Mouse (Mus musculus): ENCODE data around the gene Ttc28. TPM values are rescaled to one million over a fixed set of nuclear protein-coding genes. Genes with fewer than 3 reads are reported as not detected.

Gene Ttc28
- total RNA-seq, 2 experiments from 2014 or later = 15.4 to 20.2 TPM

DNA sequence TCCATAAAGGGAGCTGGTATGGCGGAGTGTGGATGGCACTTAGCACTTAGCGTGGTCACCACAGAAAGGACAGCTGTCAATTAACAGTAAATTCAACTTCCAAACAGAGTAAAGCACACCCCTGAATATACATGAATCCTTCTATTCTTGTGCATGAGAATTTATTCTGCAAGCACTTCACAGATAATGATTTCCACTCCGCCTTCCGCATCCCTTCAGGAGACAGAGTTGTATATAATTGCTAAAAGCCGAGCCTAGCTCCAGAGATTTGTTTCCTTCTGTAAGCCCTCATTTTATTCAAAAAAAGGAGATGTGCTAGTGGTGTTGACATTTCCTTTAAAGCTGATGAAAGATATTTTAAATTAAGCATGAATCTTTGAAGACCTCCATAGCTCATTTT lies 162.3 kb downstream of the Ttc28 start:
- no peak for DNase-seq (ENCODE audit: low spot score in 2 of 2)

DNA sequence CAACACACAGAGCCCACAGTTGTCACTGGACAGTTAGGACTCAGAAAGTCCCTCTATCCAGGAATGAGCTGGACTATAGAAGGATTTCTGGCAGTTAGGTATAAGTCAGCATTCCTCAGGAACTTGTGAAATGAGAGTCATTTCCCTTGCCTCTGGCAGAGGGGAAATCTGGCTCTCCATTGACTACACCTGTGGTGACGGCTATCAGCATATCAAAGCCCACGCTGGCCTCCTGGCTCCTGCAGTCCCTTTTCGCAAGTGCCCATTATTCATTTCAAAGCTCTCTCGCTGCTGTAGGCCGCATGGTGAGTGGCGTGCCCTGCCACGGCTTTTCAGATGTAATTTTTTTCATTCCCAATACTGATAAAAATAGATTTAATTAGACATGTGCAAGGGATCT lies 164.6 kb downstream of the Ttc28 start:
- no peak for DNase-seq (ENCODE audit: low spot score in 2 of 2)

DNA sequence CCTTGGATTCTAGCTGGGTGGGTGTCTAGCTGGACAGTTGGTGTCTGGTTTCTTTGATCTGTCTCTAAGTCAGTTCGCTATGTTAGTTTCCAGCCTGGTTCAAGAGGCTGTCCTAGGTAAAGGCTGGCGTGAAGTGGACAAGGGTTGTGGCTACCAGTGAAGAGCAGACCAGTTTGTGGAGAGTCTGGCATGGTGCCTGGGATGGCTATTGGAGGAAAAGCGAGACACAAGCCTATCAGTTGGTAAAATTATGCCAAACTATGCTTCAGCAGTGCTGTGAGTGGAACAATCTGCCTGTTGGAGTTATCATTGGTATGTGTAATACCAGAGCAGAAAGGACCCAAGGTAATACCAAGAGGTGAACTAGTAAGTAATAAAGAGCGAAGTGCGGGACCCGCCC lies 166.8 kb downstream of the Ttc28 start:
- no peak for DNase-seq (ENCODE audit: low spot score in 2 of 2)

DNA sequence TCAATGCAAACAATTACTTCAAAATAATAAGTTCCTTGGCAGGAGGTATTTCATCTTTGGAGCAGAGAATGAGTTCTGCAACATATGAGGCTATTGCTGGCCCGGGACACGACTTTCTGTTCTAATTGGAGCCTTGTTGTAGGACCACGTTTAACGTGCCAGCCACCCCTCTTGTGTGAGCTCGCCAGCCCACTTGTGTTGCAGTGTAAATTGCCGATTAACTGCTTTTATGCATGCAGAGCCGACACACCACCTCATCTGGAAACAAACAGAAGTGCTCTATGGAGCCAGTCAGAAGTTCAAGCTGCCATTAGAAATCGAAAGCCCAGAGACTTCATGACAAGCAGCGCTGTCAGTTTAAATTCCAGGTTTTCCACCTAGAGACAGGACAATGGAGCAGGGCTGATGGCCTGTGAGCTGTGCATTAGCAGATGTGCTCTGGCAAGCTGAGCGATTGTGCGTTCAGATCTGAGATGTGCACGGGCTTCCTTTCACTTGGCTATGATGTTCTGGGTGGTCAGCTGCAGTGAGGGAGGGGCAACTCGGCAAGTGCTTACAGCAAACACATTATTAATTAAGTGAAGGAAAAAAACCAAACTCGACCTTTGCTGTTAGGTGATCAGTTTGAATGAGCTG lies 167.4 kb downstream of the Ttc28 start:
- DNase-seq (ENCODE audit: low spot score in 2 of 2) = no peak

DNA sequence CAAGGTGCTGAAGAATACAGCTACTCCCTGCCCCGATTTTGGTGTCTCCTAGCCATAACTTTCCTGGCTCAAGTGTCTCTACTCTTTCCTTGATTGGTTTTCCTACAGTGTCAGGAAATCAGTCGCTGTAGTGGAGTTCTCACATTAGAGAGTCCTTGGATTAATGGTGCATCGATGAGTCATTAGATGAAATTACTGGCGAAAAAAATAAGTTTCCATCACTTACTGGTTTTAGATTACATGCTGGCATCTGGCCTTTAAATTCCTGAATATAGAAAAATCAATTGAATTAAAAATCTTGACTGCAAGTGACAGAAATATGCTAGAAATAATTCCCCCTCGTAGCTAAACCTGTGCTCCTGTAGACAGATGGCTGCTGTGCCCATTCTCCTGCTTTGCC lies 168.4 kb downstream of the Ttc28 start:
- no peak for DNase-seq (ENCODE audit: low spot score in 2 of 2)

DNA sequence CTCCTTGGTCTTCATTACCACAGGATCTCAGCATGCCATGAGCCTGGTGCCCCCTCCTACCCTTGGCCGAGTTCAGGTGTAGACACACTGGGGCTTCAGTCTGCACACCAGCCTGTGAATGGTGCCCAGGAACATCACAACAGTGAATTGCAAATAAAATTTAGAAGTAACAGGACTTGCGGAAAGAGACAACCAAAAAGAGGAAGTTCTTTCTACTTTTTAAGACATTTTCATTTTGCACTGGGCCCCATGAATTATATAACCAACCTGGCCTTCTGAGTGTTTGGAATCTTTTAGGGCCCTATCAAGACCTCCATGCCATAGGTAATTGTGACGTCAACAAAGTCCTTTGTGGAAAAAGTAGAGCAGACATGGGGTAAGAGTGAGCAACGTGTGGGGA lies 170.0 kb downstream of the Ttc28 start:
- DNase-seq (ENCODE audit: low spot score in 2 of 2) = no peak

DNA sequence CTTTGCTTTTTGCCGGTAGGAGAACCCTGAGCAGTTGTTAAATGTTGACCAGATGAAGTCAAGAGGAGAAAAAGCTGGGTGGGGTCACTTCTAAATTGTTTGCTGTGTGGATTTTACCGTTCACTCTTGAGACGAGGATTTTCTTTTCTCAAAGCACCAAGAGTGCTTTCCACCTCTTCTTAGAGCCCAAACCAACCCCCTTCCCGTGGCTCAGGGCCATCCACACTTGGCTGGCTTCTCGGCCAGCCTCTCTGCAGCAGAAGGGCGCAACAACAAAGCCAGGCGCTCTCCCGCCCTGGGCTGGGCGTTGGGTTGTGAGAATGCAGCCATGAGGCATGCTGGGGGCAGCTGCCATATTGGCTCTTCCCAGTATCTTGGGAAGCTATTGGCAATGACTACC lies 170.5 kb downstream of the Ttc28 start:
- no peak for DNase-seq (ENCODE audit: low spot score in 2 of 2)

DNA sequence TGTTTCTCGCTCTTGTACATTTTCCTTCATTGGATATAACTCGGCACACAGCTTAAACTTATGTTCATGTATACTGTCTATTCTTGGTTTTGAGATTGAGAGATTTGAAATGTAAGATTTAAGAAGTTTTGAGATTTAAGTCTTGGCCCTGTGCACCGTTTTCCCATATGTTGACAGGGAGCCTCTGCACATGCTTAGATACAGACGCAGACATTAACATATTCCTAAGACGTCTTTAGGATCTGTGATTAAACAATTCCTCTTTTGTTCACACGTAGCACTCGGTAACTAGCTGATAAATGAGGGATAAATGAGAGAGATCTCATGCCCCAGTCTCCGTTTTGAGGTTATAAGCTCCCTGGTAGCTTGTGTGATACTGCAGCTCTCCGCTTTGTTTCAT lies 174.8 kb downstream of the Ttc28 start:
- DNase-seq (ENCODE audit: low spot score in 2 of 2) = no peak

DNA sequence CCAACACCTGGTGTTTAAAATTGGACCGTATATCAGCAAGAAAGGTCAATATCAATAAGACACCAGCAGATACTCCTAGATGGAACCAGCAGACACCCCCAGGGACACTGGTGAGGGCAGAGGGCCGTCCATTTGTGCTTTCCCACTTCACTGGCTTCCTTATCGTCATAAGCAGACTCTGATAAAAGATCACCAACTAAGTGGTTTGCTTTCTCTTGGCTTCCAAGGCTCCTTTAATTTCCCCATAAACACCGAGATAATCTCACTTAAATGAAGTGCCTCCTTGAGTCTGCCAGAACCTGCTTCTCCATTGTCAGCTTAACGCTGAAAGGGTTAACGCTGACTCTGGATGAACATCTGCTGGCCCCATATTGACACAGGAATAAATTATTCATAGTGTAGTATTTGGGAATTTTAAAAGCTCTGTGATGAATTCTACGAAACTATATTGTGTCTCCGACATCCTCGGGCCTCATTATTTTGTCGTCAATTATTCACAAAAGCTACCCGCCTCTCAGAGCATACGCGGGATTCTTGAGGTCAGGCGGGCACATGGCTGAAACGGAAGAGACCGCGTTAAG lies 175.3 kb downstream of the Ttc28 start:
- no peak for DNase-seq (ENCODE audit: low spot score in 2 of 2)

DNA sequence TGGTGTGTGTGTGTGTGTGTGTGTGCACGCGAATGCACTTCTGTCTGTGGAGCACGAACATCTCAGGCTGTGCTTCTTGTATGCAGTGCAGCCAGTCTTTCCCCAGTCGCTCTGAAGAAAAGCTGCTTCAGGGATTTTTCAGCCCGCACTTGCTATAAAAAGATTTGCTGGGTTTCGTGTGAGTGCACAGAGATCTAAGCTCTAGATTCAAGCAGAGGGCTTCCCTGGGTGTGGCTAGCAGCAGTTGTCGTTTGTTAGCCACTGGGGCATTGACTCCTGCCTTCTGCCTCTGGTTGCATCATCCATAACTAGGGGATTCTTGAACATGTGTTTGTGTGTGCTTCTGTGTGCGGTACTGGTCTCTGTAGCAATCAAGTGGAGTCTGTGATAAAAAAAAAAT lies 175.9 kb downstream of the Ttc28 start:
- DNase-seq (ENCODE audit: low spot score in 2 of 2) = no peak

DNA sequence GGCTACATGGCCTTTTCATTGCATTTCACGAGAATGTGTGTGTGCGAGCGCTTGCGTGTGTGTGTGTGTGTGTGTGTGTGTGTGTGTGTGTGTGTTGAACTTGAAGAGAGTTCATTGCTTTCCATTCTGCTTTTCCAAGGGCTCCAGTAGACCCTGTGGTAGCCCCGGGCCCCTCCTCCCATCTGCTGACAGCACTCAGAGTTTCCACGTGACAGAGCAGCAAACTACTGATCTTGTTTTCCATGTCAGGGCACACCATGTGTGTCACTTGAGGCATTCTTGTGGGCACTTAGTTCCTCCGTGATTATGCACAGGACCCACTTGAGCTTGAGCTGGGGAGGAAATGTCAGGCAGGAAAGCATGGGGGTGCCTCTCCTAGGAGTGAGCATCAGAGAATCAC lies 177.5 kb downstream of the Ttc28 start:
- DNase-seq (ENCODE audit: low spot score in 2 of 2) = no peak

DNA sequence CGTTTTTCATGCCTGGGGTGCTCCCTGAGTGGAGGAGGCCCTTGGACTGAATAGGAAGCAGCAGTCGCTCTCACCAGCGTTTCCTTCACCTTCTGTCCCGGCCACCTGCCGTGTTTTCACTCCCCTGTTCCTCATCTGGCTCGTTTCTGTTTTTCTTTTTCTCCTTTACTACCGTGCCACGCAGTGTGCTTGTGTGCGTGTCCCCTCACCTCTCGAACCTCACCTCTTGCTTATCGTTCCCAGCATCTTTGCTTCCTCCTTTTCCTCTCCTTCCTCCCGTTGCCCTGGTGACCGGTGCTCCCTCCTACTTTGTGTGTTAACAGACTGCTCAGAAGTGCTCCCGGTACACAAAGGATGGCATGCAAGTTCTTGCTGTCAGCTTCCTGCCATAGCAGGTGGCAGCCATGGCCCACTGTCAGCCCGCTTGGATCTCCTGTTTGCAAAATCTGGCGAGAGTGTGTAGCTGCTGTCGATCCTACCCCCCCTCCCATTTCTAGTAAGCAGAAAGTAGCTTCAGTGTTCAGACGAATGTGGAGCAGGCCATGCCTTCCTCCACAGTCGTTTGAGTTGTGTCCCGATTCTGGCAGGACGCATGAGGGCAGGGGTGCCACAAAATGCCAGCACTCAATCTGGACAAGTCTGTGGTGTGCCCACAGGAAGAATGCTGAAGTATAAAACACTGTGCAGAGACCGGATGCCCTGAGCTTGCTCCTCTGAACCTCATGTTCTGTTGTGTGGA lies 179.0 kb downstream of the Ttc28 start:
- DNase-seq (ENCODE audit: low spot score in 2 of 2) = no peak

DNA sequence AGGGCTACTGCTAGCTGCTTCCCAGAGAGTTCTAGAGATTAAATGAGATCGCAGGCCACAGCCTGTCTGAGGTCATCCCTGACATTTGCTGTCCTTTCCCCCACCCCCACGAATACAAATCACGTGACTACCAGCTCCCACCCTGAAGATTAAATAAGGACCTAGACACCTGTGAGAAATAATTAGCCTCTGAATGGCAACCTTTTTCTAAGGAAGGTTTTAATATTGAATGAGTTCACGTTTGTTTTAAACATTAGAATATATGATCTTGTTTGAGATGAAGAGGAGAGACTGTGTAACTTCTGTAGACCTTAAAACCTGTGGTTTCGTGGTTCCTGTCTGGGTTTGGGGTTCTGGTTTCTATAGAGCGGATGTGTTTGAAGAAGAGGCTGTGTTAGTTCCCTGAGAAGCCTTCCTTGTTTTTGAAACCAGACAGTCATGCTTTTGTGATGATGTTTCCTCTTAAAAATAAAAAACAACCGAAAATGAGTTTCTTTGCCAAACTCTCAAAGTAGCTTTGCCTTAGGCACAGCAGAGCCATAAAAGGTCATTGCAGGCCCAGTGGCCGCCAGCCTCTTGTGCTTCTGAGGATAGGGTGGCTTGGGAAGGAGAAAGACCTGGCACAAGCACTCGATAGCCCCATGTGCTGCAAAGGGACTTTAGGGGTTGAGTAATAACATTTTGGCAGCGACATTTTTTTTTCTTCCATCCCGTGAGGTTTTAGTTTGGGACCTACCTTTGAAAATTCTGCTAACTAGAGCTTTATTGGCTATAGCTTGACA lies 179.7 kb downstream of the Ttc28 start:
- DNase-seq (ENCODE audit: low spot score in 2 of 2) = no peak

DNA sequence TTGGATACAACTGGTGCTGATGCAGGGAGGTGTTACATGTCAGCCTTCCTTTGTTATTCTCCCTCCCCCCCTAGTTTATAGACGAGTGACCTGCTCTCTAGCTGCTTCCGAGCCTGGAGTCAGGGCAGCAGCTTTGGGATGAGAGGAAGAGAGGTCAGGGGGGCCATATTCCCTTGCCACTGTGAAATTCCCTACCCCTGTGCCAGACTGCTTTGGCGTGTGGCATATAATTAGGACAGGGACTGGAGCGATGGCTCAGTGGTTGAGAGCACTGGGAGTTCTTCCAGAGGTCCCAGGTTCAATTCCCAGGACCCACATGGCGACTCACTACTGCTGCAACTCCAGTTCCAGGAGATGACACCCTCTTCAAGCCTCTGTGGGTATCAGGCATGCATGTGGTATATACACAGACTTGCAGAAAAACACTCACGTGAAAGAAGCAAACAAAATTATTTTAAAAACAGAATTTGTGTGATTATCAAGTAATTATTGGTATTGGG lies 180.7 kb downstream of the Ttc28 start:
- no peak for DNase-seq (ENCODE audit: low spot score in 2 of 2)

DNA sequence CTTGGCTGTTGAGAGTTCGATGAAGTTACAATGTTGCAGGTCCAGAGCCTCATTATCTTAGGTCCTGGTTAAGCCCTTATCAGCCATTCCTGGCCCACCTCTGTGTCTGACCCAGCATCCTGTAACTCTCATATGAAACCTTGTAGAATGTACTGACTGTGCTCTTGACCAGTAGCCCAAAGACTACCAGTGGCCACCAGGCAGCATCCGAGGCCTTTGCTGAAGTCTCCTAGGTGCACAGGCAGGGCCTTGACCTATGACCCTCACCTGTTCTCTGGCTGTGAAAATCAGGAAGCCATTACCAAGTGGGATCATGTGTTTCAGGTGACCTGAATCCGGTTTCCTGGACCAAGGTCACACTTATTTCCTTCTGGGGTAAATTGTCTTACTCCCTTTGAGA lies 183.6 kb downstream of the Ttc28 start:
- DNase-seq (ENCODE audit: low spot score in 2 of 2) = no peak

DNA sequence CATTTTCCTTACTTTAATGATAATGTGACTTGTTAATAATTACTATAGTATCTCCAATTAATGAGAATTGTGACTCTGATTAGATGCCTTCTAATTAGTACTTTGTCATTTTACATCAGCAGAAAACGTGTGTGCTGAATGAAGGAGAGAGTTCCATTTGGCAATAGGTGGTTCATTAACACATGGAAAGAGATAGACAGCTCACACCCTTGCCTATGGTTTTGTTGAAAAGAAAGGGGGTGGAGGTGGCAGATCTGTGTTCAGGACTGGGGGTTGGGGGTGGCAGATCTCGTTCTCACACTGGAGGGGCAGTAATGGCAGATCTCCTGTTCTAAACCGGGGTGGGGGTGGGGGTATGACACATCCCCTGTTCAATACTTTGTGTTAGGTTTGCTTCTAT lies 184.4 kb downstream of the Ttc28 start:
- DNase-seq (ENCODE audit: low spot score in 2 of 2) = no peak

DNA sequence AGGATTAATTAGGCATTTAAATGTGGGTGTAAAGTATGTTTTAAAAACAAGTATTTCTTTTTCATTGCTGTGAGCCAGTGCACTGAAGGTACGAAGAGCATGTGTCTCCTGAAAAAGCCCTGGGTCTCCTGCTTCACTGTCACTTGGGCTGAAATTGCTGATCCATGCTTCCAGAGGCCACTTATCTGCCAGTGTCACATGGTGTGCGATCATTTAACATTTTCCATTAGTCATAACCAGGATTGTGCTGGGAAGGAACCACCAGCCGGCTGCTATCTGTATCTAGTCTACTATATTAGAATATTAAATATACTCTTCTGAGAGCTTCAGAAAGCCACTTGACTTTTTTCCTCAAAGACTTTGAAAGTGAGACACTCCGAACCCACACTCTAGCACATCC lies 186.2 kb downstream of the Ttc28 start:
- DNase-seq (ENCODE audit: low spot score in 2 of 2) = no peak

DNA sequence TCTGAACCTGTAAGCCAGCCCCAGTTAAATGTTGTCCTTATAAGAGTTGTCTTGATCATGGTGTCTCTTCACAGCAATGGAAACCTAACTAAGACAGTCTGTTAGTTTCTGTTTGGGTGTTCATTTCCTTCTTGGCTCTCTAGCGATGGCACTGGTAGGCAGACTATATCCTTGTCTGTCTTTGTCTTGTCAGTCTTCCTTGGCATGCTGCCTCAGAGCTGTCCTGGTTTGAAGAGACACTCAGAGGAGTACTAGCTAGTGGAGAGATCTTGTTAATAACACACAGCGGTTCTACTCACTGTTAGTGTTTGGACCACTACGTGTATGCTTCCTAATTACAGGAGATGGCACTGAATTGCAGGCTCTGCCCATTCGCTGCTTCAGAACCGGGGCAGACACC lies 189.9 kb downstream of the Ttc28 start:
- DNase-seq (ENCODE audit: low spot score in 2 of 2) = no peak

DNA sequence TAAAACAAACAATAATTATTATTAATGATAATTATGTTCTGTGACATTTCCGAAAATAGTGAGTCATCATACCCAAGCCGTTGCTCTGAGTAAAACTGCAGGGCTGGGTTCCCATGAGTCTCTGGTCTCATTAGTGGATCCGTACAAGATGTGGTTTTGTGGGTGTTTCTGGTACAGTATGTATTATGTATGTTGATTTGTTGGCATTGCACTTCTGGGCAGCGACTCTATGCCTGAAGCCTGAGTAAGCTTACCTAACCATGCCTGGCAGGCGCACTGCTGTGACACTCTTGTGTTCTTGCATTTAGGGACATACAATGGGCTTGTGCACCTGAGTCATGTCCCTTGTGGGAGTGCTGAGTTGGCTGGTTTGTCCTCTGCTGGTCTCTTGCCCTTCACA lies 190.3 kb downstream of the Ttc28 start:
- no peak for DNase-seq (ENCODE audit: low spot score in 2 of 2)

DNA sequence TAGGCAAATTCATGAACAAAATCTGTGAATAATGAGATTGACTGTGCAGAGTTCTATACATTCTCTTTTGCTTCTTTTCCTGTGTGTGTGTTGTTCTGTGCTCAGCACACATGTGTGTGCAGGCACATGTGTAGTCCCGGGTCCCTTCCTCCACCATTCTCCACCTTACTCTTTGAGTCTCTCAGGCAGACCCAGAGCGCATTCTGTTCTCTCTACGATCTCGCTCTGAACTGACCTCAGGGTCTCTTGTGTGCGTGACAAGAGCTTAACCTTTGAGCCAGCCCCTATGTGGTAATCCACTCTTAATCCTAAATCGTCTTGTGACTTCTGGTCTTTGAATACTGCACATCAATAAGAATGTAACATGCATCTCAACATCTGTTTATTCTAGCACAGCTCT lies 190.8 kb downstream of the Ttc28 start:
- no peak for DNase-seq (ENCODE audit: low spot score in 2 of 2)

DNA sequence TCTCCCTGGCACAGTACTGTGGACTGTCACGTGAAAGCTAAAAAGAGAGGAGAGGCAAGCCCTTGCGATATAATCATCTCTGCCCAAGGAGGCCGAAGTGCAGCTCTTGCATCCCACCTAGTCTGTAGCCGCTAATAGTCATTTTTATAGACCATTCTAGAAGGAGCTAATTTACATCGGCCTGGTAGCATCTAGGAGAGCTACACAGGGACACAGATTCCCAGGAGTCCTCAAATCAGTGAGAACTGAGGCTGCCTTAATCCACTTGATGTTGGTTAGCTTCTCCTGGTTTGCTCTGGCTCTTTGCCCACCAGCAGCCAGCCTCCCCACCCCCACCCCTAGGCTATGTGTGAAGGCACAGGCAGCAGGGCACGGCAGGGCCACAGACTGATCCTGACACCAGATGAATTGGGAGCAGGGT lies 193.7 kb downstream of the Ttc28 start:
- DNase-seq (ENCODE audit: low spot score in 2 of 2) = no peak

DNA sequence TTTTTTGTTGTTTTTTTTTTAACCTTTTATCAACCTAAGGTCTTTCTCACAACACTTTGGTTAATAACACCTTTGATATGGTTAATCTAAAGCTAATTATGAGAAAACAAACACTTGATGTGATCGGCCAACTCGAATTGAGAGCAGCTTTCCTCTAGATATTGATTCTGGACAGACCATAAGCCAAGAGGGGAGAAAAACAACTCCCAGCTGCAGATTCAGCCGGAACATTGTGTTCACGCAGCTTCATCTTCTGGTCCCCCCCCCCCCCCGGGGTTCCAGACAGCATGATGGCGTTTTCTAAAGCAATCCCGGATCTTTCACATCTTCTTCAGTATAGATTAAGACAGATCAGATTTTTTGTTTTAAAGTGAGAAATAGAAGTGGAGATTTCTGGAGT lies 194.4 kb downstream of the Ttc28 start:
- DNase-seq (ENCODE audit: low spot score in 2 of 2) = no peak
